Mouse (Mus musculus): ENCODE data around the gene Ccdc88c. TPM values are rescaled to one million over a fixed set of nuclear protein-coding genes. Genes with fewer than 3 reads are reported as not detected.

Gene Ccdc88c
- total RNA-seq, 2 experiments from 2014 or later, result 9.6 to 9.7 TPM

DNA sequence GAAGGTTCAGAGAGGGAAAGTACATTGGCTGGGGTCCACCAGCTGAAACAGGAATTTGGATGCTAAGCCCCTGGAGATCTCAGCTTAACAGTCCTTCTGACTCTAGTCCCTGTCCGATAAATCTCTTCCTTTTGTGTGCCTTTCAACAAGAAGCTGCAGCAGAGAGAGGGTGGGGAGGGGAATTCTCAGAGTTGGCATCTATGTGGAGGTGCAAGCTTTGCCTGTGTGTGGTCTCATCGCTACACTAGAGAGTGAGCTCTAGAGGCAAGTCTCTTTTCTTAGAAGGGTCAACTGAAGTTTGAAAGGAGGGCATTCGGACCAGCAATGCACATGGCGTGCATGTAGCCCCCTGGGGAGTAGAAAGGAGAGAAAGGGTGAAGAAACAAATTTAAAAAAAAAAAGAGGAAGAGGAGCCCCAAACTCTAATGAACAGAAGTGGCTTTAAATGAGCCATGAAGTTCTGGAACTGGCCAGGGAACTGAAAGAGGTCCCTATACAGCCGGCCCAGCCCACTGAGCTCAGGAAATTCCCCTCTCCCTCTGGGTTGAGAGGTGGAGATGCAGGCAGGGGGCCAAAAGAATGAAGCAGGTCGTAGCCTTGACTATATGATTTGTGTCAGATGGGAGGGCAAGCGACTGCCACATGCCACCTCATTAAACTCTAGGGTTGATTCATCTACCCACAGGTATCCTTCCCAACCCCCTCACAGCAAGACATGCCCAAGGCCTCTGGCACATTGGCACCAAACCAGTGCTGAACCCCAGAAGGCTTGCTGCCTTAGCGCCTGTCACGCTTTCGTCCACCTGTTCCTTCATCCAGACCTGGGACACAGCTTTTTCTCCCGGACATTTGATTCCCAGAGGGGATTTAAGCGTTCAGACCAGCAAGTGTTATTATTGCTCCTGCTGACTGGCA is 130.9 kb downstream of the Ccdc88c start:
- intact Hi-C loops (cut with DNase I), result no loop called here

DNA sequence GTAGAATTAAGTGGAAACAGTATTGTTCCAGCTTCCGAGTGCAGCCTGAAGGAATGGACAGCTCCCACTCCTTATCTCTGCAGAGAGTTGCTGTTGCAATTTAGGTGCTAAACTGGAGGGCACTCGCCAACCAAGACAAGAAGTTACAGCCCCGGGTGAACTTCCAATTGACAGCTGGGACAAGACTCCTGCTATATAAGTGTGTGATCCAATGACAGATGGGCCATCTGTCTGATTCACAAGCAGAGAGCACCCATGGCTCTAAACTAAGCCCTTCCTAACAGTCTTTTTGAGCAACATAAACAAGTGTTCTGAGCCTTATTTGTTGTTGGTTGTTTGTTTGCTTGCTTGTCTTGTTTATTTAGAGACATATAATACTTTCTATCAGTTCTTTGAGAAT is 132.2 kb downstream of the Ccdc88c start:
- intact Hi-C loops (cut with DNase I), result no loop called here
- no peak for DNase-seq

More for the DNA sequence above, 130.9 kb downstream of the Ccdc88c start:
- no peak for DNase-seq

DNA sequence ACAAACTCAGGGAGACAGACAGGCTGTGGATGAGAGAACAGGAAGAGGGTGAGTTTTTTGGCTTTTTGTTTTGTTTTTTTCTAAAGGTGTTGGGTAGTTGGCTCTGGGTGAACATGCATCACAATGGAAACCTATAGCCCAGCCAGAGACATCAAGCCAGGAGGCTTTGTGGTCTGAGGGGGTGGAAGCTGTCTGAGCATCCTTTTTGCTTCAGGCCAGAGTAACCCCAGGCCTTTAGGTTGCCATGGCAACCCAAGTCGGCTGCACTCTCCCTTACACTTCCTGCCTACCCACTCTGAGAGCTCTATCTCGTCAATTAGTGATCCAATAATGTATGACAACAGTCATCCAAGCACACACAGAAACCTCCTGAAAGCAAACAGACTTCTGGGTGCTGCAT is 133.4 kb downstream of the Ccdc88c start:
- intact Hi-C loops (cut with DNase I), result no loop called here
- DNase-seq, result no peak

DNA sequence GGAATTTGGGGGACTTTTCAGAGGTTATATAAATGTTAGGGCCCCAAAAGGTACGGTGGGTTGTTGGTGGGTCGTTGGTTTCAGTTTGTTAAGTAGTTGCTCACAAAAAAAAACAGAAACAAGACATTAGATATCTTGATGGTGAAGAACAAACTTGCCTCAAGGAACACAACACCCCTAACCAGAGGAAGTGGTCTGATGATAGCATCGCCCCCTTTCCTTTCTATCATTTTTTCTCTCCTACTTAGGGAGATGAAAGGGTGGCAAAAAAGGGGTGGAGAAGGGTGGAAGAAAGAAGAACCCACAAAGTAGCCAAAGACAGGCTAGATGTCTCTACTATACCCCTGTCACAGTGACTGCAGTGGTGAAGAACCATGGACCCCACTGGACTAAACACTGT is 138.3 kb downstream of the Ccdc88c start:
- intact Hi-C loops (cut with DNase I), result no loop called here
- DNase-seq, result no peak

DNA sequence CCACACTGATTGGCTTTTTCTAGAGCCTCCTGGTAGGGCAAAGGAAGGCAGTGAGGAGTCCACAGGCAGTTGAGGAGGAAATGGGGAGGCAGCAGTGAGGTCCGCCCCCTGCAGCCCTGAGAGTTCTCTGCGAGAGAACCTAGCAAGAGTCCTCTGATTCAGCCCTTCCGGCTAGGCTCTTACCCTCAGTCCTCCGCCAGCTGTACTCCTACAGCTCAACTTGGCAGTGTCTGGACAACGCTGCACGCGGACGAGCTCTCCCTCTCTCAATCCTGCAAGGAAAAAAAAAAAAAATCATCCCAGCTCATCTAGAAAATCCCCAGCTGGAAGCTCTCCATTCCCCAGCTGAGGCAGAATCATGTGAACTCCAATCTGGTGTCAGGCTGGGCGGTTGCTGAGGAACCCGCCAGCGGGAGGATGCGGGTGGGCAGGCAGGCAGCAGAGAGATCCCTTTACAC is 141.0 kb downstream of the Ccdc88c start:
- peak; percentile 35 to 54 for DNase-seq
- intact Hi-C loops (cut with DNase I), result no loop called here

DNA sequence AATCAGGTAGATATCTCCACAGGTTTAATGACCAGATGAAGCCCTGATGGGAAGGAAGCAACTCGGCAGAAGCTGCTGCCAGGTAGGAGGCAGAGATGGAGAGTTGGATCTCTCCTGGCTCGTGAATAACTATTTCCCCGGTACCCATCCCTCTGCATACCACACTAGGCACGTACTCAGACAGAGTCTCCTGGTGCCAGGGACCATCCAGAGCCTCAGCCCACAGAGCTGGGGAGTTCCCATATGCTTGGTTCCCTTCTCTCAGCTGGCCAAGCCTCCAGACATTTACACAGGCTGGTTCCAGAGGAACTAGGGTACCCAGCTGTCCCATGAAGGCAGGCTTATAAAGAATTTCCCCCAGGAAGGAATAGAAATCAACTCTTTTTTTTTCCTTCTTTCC is 142.0 kb downstream of the Ccdc88c start:
- DNase-seq, result no peak
- intact Hi-C loops (cut with DNase I), result no loop called here

DNA sequence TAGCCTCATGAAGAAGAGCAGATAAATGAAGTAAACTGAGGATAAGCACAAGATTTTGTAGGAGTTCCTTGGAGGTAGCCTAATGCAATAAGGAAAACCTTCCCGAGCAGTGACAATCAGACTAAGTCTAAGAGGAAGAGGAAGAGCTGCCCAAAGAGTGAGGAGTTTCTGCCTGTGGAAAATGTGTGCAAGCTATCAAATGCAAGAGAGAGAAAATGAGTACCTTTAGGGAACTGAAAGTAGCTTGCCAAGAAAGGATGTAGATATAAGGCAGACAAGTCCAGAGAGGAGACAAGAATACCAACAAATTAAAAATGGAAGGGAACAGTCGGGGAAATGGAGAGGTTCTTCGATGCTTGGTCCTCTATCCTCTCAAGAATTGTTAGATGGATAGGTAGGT is 143.3 kb downstream of the Ccdc88c start:
- intact Hi-C loops (cut with DNase I), result no loop called here
- no peak for DNase-seq

DNA sequence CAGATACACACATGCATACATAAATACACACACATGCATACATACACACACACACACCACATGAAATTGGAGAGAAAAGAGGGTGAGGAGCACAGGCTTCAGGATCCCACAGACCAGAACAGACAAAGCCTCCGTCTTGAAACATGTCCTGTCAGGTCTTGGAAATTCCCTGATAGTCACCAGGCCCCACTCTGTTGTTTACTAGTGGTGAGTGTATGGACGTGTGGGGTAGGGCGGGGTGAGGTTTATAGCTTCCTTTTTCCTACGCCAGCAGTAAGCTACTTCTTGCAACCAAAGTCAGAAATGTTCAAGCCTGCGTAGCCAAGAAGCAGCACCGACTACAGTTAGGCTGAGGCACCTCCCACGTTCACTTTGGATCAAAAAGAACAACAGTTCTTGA is 145.7 kb downstream of the Ccdc88c start:
- intact Hi-C loops (cut with DNase I), result no loop called here

DNA sequence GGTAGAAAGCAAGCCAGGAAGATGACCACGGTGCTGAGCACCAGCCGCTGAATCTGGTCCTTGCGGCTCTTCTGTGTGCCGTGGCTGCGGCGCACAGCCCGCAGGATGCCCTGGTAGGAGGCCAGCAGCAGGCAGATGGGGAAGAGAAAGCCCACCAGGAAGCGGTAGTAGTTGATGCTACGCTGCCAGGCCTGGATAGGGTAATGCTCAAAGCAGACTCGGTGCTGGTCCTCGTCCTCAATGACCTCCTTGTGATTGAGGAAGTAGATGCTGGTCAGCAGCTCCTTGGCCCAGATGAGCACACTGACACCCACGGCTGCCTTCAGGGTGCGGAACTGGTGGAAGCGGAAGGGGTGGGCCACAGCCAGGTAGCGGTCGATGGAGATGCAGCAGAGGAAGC is 150.3 kb downstream of the Ccdc88c start:
- no peak for DNase-seq
- intact Hi-C loops (cut with DNase I), result no loop called here

More for the DNA sequence above, 145.7 kb downstream of the Ccdc88c start:
- no peak for DNase-seq

DNA sequence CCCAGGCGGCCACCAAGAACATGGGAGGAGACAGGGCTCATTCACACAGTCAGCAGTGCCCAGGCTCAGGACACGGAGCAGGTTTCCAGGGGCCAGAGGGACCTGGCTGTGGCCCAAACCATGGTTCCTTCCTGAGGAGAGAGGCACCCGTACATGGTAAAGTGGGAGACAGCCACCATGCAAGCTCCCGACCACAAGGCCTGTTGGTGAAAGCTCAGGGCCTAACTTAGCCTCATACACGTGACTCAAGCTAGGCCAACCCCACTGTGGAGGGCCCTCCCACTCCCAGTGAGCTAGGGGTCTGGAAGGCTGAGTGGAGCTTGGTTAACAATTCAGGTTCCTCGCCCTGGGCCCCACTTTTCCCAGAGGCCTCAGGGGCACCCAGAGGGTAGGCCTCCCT is 150.9 kb downstream of the Ccdc88c start:
- no peak for DNase-seq
- intact Hi-C loops (cut with DNase I), result no loop called here

DNA sequence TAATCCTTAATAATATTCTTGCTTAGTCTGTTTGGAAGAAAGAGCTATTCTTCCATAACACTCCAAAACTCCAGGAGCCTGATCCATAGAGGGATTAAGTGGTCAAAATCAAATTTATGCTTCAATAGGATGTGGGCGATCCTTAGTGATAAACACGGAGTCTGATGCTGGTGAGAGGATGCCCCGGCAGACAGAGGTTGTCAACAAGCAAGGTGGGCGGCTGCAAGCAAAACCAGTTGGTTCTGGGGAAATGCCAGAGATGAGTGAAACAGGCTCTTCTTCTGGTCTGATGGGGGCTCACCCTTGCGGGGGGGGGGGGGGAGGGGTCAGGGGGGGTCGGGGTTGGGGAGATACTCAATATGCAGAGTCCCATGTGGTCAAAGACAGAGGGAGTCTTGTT is 152.9 kb downstream of the Ccdc88c start:
- no peak for DNase-seq
- intact Hi-C loops (cut with DNase I), result no loop called here

DNA sequence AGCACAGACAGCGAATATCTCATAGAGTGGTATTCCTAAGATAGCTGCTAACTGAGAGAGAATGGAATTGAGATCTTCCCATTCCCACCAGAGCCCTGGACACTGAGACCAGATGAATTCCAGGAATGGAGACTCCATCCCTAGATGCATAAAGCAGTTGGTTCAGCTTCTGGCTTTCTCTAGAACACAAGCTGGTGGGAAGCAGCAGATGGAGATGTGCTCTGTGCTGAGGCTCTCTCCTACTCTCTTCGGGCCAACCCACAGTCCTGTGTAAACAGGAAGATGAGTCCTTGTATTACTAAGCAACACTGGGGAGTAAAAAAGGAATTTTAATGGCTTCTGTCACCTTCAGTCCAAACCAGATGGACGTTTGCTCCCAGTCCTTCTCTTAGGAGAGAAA is 153.3 kb downstream of the Ccdc88c start:
- intact Hi-C loops (cut with DNase I), result no loop called here
- DNase-seq, result no peak

DNA sequence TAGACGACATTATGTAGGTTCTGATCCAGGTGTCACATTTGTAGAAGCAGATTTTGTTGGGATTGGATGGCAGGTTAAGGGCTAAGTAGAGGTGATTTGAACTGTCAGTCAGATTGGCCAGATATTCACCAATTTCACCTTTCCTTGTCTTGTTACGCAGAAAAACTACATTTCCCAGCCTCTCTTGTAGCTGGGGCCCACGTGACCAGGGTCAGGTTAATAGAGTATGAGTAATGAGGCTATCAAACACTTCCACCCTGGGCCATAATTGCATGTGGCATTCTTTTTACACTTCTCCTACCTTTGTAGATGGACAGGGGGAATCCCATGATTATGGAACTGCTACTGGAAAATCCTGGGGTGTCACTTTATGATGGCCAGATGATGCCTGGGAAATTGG is 155.2 kb downstream of the Ccdc88c start:
- intact Hi-C loops (cut with DNase I), result no loop called here
- DNase-seq, result no peak

DNA sequence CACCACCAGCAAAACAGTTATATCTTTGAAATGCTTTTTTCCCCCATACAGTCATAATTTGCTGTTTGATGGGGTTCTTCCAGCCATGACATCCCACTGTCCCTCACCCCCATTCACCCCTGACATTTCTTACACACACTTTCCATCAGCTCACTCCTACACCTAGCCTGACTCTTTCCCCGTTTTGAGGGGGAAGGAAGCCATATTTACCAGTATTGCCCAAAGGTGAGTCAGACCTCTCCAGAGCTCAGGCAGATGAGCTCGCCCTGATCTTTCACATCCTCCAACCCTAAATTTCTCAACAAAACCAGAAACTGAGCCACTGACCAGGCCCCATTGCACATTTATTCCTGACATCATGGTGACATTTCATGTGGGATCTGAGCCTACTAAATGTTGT is 157.0 kb downstream of the Ccdc88c start:
- intact Hi-C loops (cut with DNase I), result no loop called here
- no peak for DNase-seq

DNA sequence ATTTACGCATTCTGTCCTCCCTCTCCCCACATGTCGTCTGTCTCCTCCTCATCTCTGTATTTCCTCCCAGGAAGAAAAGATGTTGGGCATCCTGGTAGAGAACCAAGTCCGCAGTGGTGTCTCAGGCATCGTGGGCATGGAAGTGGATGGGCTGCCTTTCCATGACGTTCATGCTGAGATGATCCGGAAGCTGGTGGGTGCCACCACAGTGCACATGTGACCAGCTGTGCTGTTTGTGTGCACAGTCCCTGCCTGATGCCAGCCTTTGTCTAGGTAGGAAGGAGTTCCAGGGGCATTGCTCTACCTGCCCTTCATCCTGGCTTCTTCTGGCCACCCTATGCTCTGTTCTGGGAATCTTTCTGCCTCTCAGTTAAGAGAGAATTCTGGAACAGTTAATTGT is 157.6 kb downstream of the Ccdc88c start:
- DNase-seq, result no peak
- intact Hi-C loops (cut with DNase I), result no loop called here

DNA sequence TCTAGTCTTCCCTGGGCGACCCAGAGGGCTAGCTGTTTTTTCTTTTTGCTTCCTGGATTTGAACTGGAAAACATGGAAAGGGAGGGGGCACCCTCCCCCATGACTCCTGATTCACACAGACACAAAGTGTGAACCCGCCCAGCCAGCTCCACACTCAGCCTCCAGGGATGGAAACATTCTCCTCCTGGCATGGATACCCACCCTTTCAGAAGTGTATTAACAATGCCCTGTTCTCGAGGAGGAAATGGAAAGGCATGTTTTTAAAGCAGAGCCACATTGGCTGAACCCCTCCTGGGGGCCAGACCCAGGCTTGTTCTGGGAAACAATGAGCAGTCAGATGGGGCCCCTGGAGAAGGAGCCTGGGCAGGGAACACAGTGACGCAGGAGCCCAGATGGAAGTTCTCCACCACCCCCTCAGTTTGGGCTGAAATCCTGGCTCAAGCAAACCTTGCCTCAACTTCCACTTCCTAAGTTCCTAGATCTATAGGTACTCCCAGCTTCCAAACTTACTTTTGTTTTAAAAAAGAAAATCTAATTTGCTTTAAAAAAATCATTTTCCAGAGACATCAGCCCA is 160.7 kb downstream of the Ccdc88c start:
- intact Hi-C loops (cut with DNase I), result no loop called here
- no peak for DNase-seq

DNA sequence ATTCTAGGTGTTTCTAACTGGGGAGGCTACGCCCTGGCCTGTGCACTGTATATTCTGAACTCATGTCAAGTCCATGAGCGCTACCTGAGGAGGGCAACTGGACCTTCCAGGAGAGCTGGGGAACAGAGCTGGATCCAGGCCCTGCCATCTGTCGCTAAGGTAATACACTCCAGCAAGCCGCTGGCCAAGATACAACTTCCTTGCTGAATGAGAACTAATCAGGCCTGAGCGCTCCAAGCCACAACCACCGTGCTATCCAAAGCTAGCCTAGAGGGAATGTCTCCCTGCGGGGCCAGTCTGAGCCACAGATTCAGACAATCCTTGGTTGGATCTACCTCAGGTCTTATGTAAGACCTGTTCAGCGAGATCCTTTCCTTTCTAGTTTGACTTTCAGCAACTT is 161.8 kb downstream of the Ccdc88c start:
- no peak for DNase-seq
- intact Hi-C loops (cut with DNase I), result no loop called here

DNA sequence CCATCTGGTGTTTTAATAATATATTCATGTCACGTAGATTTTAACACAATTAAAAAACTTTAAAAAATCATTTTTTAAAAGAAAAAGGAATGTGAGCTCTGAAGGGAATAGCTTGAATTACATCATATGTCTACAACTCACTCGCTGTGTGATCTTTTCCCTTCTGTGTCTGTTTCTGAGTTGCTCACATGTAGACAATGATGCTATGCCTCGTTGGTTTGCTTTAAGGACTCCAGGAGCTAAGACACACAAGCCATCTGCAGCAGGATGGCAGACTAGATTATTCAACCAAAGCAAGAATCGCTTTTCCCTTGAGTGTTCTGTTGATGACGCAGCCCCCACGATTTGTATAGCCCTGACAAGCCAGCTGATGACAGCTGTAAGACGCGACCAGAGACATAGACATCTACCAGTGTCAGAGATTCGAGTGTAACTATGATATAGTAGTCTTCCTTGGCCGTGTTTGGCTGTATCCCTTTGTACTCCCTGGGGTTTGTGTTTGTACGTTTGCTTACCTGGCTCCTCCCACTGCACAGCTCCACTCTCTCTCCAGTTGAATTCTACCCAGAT is 163.3 kb downstream of the Ccdc88c start:
- intact Hi-C loops (cut with DNase I), result no loop called here

DNA sequence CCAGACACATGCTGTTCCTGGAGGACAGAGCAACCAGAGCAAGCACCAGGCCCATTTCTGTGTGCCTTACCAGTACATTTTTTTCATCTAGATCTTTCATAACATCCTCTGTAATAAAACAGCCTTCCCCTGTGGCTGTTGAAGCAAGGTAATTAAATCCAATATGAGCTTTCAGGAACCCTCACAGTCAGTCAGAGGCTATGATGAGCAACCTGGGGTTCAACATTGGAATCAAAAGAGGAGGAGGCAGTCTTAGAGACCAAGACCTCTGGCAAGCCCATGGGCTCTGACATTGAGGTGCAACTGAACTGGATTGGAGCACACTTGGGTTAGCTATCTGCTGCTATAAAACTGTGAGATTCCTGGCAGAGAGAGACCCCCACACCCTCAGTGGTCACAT is 163.8 kb downstream of the Ccdc88c start:
- intact Hi-C loops (cut with DNase I), result no loop called here
- DNase-seq, result no peak

More for the DNA sequence above, 163.3 kb downstream of the Ccdc88c start:
- DNase-seq, result no peak

DNA sequence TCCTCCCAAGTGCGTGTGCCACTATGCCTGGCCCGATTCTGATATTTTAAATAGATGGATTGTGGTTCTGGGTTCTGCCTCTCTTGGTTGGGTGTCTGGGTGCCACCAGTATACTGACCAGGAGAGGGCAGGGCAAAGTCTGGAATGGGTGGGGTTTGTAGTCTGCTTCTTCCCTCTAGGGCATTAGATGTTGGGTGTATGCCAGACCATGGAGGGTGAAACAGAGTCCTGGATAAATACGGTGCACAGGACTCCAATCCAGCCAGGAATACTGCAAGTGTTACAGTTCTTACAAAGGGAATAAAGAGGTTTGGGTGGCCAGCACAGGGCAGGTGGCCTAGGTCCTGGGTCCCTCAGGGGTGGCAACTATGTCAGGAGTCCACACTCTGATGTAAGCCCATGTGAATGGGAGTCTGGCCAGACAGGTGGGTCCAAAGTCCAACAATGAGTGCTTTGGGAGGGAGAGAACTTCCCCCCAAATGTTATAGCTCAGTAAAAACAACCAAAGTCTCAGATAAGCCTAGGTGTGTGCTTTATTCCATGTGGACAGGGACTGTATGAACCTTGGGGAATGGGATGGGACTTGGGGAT is 165.9 kb downstream of the Ccdc88c start:
- DNase-seq, result no peak
- intact Hi-C loops (cut with DNase I), result no loop called here

DNA sequence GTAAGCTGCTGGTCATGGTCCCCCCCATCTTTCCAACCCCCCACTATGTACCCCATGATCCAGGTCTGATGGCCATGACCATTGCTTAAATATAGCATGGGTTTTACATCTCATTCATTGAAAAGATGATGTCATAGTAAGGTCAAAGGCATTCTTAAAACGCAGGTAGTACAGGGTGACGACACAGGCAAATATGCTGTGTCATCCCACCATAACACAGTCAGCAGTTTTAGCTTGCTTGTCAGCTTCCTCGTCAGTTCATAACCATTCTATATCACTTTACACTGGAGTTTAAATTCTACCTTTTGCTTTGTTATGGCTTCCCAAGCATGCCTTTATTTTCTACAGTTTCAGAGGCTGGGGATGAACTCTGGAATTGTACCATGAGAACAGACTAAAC is 166.6 kb downstream of the Ccdc88c start:
- intact Hi-C loops (cut with DNase I), result no loop called here
- no peak for DNase-seq

Data from heart, postnatal 14 days (tissue).